Mouse (Mus musculus) urinary bladder, postnatal 25 days (tissue): Measurements from ENCODE around the gene Flywch1.
A peak's percentile ranks its signal among the peaks of the same experiment; 100 is the strongest.
"Not testable (repeated sequence)": the region's sequence is repeated elsewhere in the genome, so short reads cannot be mapped to it uniquely, and the experiment has no call there.

ENCODE experiments used
- DNase-seq: peaks from one replicate; pipeline ENCODE4 v3.0.0; 2022; ENCODE audit warnings: low spot score

Flywch1 gene

DNA sequence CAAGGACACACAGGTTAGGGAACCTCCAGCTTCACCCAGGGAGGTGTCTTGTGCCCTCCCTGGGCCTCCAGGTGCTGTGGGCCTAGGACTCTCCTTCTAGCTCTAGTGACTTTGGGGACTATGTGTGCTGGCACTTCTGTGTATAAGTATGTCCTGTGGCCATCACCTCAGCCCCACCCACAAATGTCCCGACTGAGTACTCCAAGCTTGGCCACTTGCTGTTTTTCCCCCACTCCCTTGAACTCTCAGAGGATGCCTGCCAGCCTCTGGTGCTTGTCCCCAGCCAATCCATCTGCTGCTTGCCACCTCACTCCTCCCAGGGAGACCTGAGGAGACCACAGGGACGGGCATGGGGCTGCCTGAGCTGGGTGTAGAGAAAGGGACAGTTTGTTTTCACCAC lies 7.0 kb upstream of the Flywch1 start:
- DNase-seq = no peak

- no peak for DNase-seq
Measured at GRCm38 (mm10) chr17:23777141-23777540, 5.7 kb upstream of the Flywch1 start.

- DNase-seq = no peak
Measured at GRCm38 (mm10) chr17:23776216-23776615, 4.8 kb upstream of the Flywch1 start.

- peak; percentile 69 for DNase-seq
Measured at GRCm38 (mm10) chr17:23774090-23774489, 2.7 kb upstream of the Flywch1 start.

- no peak for DNase-seq
Measured at GRCm38 (mm10) chr17:23773676-23774075, 2.3 kb upstream of the Flywch1 start.

- not testable (repeated sequence) for DNase-seq
Measured at GRCm38 (mm10) chr17:23772219-23772556, 786 bp upstream of the Flywch1 start.

GRCm38 (mm10) chr17:23770896-23771283 lies 512 bp downstream of the Flywch1 start:
- no peak for DNase-seq

- no peak for DNase-seq
Measured at GRCm38 (mm10) chr17:23770493-23770892, 909 bp downstream of the Flywch1 start.

GRCm38 (mm10) chr17:23762976-23763375 lies 8.4 kb downstream of the Flywch1 start:
- DNase-seq = no peak

DNA sequence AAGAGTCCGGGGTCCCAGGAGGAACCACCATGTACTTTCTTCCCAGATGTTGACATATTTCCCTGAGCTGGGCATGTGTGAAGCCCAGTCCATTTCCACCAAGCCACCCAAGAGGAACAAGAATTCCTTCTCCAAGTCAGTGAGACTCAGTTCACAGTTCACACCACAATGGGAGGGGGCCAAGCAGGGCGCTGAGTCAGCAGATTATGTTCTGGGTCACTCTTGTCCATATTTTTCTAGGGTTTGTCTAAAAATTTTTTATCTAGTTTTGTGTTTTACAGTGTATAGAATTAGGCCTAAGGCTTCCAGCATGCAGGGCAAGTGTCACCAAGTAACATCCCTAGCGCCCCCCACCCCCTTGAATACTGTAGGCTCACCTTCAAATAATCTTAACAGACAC lies 10.2 kb downstream of the Flywch1 start:
- no peak for DNase-seq

- DNase-seq = no peak
Measured at GRCm38 (mm10) chr17:23760231-23760630, 11.2 kb downstream of the Flywch1 start.

DNA sequence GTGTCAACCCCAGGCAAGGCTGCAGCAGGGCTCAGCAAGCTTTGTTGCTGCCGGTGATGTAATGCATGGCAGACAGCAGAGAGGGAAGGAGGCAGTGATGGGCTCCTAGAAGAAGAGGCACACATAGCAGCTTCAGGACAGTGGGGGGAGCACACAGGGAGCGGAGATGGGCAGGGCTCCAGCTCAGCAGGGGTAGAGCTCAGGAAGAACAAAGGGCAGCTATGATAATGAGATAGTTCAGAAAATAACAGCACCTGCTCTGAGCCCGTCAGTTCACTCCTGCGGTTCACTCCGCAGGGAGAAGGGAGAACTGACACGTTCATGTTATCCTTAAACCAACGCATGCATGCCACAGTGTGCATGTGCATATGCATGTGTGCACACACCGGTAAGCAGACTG lies 12.6 kb downstream of the Flywch1 start:
- DNase-seq = no peak

DNA sequence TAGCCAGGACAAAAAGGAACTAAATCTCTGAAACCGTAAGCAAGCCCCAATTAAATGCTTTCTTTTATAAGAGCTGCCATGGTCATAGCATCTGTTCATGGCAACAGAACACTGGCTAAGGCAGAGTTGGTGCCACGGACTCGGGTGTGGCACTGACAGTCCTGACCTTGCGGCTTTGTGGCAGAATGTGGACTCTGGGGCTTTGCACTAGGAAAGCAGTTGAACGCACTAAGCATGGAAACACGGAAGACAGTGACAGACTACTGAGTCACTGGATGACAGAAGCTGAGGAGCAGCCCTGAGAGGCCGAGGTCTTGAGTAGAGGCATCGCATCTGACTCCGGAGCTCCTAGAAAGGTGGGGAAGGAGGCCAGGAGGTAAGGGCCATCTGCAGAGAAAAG lies 13.8 kb downstream of the Flywch1 start:
- no peak for DNase-seq

- no peak for DNase-seq
Measured at GRCm38 (mm10) chr17:23755689-23756088, 15.7 kb downstream of the Flywch1 start.

GRCm38 (mm10) chr17:23749400-23750191 lies 21.8 kb downstream of the Flywch1 start:
- no peak for DNase-seq

GRCm38 (mm10) chr17:23748631-23749391 lies 22.6 kb downstream of the Flywch1 start:
- peak; percentile 77 for DNase-seq

GRCm38 (mm10) chr17:23748026-23748425 lies 23.4 kb downstream of the Flywch1 start:
- no peak for DNase-seq

- no peak for DNase-seq
Measured at GRCm38 (mm10) chr17:23747471-23747870, 23.9 kb downstream of the Flywch1 start.

- no peak for DNase-seq
Measured at GRCm38 (mm10) chr17:23746767-23747166, 24.6 kb downstream of the Flywch1 start.

GRCm38 (mm10) chr17:23746311-23746710 lies 25.1 kb downstream of the Flywch1 start:
- DNase-seq = no peak

DNA sequence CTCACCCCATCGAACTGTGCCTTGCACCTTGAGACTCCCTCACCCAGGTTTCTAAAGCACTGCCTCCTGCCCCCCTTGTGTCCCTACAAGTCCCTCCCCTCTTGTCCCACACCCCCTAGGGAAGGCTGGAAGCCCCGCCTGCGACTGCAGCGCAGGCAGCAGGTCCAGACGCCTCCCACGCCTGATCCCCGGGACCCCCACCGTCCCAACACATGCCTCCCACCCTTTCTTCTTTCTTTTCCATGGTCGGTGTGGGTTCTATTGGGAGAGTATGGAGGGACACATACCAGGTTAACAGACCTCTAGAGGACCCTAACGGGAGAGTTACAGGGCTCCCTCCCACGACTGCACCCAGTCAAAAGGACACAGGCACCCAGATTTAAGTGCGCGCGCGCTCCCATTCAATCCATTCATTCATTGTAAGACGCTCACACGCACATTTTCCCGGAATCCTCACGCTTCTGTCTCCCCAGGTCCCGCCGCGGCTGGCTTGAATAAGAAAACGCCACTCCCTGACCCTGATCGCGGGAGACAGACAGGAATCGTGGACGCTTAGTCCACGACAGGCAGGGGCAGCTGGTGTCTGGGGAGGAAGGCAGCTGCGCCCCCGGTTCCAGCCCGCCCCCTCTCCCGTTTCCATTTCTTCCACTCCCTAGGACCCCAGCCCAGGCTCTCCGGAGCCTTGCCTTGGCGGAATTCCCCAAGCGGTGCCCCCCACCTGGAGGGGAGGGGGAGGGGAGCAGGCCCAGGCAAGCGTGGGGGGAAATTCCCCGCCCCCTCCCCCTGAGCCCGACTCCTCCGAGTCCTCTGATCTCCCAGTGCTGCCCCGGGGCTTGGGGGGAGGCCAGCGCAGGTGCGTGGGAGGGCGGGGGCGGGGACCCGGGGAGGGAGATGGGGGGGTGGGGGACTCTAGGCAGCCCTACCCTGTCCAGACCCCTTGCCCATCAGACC lies 25.8 kb downstream of the Flywch1 start, which contains the start of gene Kremen2:
Kremen2 (minus strand) TSS at position 533 of the 951 bp plus-strand sequence.
- DNase-seq = no peak

- no peak for DNase-seq
Measured at GRCm38 (mm10) chr17:23744651-23745050, 26.8 kb downstream of the Flywch1 start.
